Mouse (Mus musculus): ENCODE data around the gene Slc35e1. TPM values are rescaled to one million over a fixed set of nuclear protein-coding genes. Genes with fewer than 3 reads are reported as not detected.

Gene Slc35e1
- polyA plus RNA-seq (2015; fragmentation: Nextera tagmentation; extraction: Ambion mirVana), result 5.8 and 6.0 TPM in 2 replicates

DNA sequence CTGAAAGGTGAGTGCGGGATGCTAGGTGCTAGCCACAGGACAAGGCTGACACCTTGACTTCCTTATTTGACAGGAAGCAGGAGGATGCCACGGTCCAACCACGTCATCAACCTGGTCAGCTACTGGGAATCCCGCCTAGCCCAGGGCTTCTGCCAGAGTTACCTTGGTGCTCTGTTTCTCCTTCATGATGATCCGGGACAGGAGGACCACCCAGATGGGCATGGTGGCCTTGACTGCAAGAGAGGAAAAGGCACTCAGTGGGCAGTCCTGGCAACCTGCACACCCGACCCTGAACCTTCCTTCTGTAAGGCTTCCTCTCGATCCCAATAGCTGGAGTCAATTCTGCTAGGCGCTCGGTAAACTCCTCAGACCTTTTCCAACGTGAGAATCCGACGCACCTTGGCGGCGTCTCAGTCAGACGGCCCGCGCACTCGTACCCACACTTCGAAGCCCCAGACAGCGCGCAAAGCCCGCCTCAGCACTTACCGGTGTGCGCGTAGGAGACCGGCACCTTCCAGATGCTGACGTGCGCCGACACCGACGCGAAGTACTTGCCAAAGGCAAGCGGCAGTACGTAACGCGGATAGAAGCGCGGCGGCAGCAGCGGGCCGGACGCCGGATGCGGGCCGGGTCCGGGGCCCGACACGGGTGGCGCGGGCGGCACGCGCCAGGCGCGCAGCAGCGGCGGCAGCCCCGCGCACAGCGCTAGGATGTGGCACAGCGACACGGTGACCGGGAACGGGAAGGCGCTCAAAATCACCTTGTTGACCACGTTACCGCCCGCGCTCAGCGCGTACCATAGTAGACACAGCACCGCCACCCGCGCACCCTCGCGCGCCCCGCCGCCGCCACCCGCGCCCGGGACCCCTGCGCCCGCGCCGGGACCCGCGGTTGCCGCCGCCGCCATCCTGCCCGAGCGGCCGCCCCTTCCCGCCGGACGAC, at the start of gene Slc35e1:
Gene Slc35e1 (minus strand): TSS at position 935 of the 942 bp plus-strand sequence.
- peak within 1 kb of the TSS; percentile 98 for H3K27ac ChIP-seq (ENCODE audit: low read depth)
- peak within 1 kb of the TSS; percentile 97 for H3K4me2 ChIP-seq (ENCODE audit: low read depth, low read length)
- peaks cover 43% of the 10 kb centered on the region for H3K36me3 ChIP-seq (replicated peaks; ENCODE audit: insufficient read depth, low read length)
- peak within 1 kb of the TSS; percentile 92 for H3K4me3 ChIP-seq (ENCODE audit: low read depth, low read length)
- H3K27me3 ChIP-seq (ENCODE audit: insufficient read depth, low read length), result no peaks in the 10 kb centered on the region
- WGBS (ENCODE audit: insufficient replicate concordance), result under 1% methylated on average over 54 of the region's 98 CpGs
- DNase-seq (peak; percentile 61), ATAC-seq (peak; percentile 33)
- peaks cover 36% of the 10 kb centered on the region for H3K4me1 ChIP-seq (ENCODE audit: insufficient read depth)
- peak within 1 kb of the TSS; percentile 98 for H3K9ac ChIP-seq (replicated peaks)
- TF ChIP-seq EP300 (IDR thresholded peaks at IDR 0.05; ENCODE audit: low read depth) (no peak), CTCF (IDR thresholded peaks at IDR 0.05; ENCODE audit: low read depth) (no peak)
- no peaks in the 10 kb centered on the region for H3K9me3 ChIP-seq (ENCODE audit: low read length)

GRCm38 (mm10) chr8:72539234-72539633, 46.8 kb upstream of the Slc35e1 start:
- no peak overlapping the region for H3K4me3 ChIP-seq (ENCODE audit: low read depth, low read length)
- TF ChIP-seq CTCF (IDR thresholded peaks at IDR 0.05; ENCODE audit: low read depth) (peak; percentile 58), EP300 (IDR thresholded peaks at IDR 0.05; ENCODE audit: low read depth) (no peak)
- ATAC-seq, result peak; percentile 41; the same call in 1 of the 2 replicates
- H3K36me3 ChIP-seq (replicated peaks; ENCODE audit: insufficient read depth, low read length), result 0 out of 2 replicates have a peak, but pooled peaks cover 5% of the 10 kb centered on the region
- no peak overlapping the region for H3K4me2 ChIP-seq (ENCODE audit: low read depth, low read length)
- H3K27me3 ChIP-seq (ENCODE audit: insufficient read depth, low read length), result no peaks in the 10 kb centered on the region
- no peaks in the 10 kb centered on the region for H3K9me3 ChIP-seq (ENCODE audit: low read length)
- no peak overlapping the region for H3K9ac ChIP-seq (replicated peaks)
- H3K4me1 ChIP-seq (ENCODE audit: insufficient read depth), result peaks cover 3% of the 10 kb centered on the region; the same call in 1 of the 2 replicates
- no peak overlapping the region for H3K27ac ChIP-seq (ENCODE audit: low read depth)
- DNase-seq, result no peak

GRCm38 (mm10) chr8:72534888-72535287, 42.5 kb upstream of the Slc35e1 start:
- no peak for DNase-seq
- no peak overlapping the region for H3K9ac ChIP-seq (replicated peaks)

DNA sequence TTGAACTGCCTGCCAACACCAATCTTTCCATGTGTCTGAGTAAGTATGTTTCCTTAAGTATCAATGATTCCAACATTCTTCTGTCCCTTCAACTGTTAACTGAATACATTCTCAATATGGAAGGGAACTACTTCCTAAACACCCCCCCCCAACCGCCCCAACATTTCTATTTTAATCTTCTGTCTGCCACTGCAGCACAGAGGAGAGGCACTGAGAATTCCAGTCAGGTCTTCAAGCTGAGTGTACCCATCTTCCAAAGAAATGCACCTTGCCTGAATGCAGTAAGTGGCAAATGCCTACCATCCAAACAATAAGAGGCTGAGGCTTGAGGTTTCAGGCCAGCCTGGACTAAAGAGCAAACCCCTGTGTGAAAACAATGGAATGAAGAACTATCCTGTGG, 39.7 kb upstream of the Slc35e1 start:
- Histone ChIP-seq H3K36me3 (replicated peaks; ENCODE audit: insufficient read depth, low read length) (peaks cover under 1% of the 10 kb centered on the region; the same call in 1 of the 2 replicates), H3K27me3 (ENCODE audit: insufficient read depth, low read length) (no peaks in the 10 kb centered on the region), H3K27ac (ENCODE audit: low read depth) (no peak overlapping the region), H3K9ac (replicated peaks) (no peak overlapping the region), H3K4me2 (ENCODE audit: low read depth, low read length) (no peak overlapping the region), H3K4me3 (ENCODE audit: low read depth, low read length) (no peak overlapping the region), H3K9me3 (ENCODE audit: low read length) (no peaks in the 10 kb centered on the region), H3K4me1 (ENCODE audit: insufficient read depth) (peaks cover 3% of the 10 kb centered on the region; the same call in 1 of the 2 replicates)
- 83% methylated on average over 1 of the region's 1 CpGs for WGBS (ENCODE audit: insufficient replicate concordance)
- no peak for TF ChIP-seq EP300 (IDR thresholded peaks at IDR 0.05; ENCODE audit: low read depth)
- TF ChIP-seq CTCF (IDR thresholded peaks at IDR 0.05; ENCODE audit: low read depth), result no peak
- ATAC-seq (no peak), DNase-seq (no peak)

More at GRCm38 (mm10) chr8:72534888-72535287, 42.5 kb upstream of the Slc35e1 start:
- no peak overlapping the region for H3K4me3 ChIP-seq (ENCODE audit: low read depth, low read length)
- H3K27me3 ChIP-seq (ENCODE audit: insufficient read depth, low read length), result no peaks in the 10 kb centered on the region
- H3K9me3 ChIP-seq (ENCODE audit: low read length), result no peaks in the 10 kb centered on the region
- ATAC-seq, result peak; percentile 33; the same call in 1 of the 2 replicates
- 72% methylated on average over 3 of the region's 3 CpGs for WGBS (ENCODE audit: insufficient replicate concordance)
- H3K4me1 ChIP-seq (ENCODE audit: insufficient read depth), result peaks cover 3% of the 10 kb centered on the region; the same call in 1 of the 2 replicates
- no peak overlapping the region for H3K4me2 ChIP-seq (ENCODE audit: low read depth, low read length)
- H3K27ac ChIP-seq (ENCODE audit: low read depth), result no peak overlapping the region
- TF ChIP-seq EP300 (IDR thresholded peaks at IDR 0.05; ENCODE audit: low read depth) (no peak), CTCF (IDR thresholded peaks at IDR 0.05; ENCODE audit: low read depth) (no peak)
- no peaks in the 10 kb centered on the region for H3K36me3 ChIP-seq (replicated peaks; ENCODE audit: insufficient read depth, low read length)

DNA sequence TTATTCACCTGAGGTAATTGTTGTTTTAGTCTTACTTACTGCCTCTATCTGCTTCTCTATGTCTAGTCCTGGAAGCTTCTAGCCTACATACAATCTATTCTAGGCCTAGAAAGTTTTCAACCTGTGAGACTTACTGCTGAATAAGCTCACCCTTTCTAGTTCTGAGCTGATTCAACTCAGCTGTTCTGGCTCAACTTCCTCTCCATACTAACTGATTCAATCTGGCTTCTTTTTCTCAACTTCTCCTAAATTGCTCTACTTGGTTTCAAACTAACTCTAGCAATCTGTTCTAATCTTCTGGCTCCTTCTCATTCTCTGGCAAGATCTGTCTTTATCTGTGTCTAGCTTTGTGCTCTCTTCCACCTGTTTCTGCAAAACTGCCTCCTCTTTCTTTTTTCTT, 29.5 kb upstream of the Slc35e1 start:
- H3K9ac ChIP-seq (replicated peaks), result no peak overlapping the region
- ATAC-seq (no peak), DNase-seq (no peak)
- H3K9me3 ChIP-seq (ENCODE audit: low read length), result no peaks in the 10 kb centered on the region
- H3K4me1 ChIP-seq (ENCODE audit: insufficient read depth), result no peaks in the 10 kb centered on the region
- no peak overlapping the region for H3K4me3 ChIP-seq (ENCODE audit: low read depth, low read length)
- H3K27me3 ChIP-seq (ENCODE audit: insufficient read depth, low read length), result no peaks in the 10 kb centered on the region
- H3K4me2 ChIP-seq (ENCODE audit: low read depth, low read length), result no peak overlapping the region
- no peak overlapping the region for H3K27ac ChIP-seq (ENCODE audit: low read depth)
- H3K36me3 ChIP-seq (replicated peaks; ENCODE audit: insufficient read depth, low read length), result no peaks in the 10 kb centered on the region
- TF ChIP-seq CTCF (IDR thresholded peaks at IDR 0.05; ENCODE audit: low read depth) (no peak), EP300 (IDR thresholded peaks at IDR 0.05; ENCODE audit: low read depth) (no peak)

- Histone ChIP-seq H3K27ac (ENCODE audit: low read depth) (no peak overlapping the region), H3K9me3 (ENCODE audit: low read length) (no peaks in the 10 kb centered on the region), H3K4me3 (ENCODE audit: low read depth, low read length) (no peak overlapping the region), H3K4me2 (ENCODE audit: low read depth, low read length) (no peak overlapping the region), H3K27me3 (ENCODE audit: insufficient read depth, low read length) (no peaks in the 10 kb centered on the region), H3K9ac (replicated peaks) (no peak overlapping the region), H3K4me1 (ENCODE audit: insufficient read depth) (peaks cover 4% of the 10 kb centered on the region; the same call in 1 of the 2 replicates), H3K36me3 (replicated peaks; ENCODE audit: insufficient read depth, low read length) (no peaks in the 10 kb centered on the region)
- 70% methylated on average over 7 of the region's 7 CpGs for WGBS (ENCODE audit: insufficient replicate concordance)
- TF ChIP-seq CTCF (IDR thresholded peaks at IDR 0.05; ENCODE audit: low read depth) (no peak), EP300 (IDR thresholded peaks at IDR 0.05; ENCODE audit: low read depth) (no peak)
- ATAC-seq, result no peak
- DNase-seq, result no peak
Measured at GRCm38 (mm10) chr8:72517421-72517988, 25.1 kb upstream of the Slc35e1 start.
